Mouse (Mus musculus): ENCODE data around the gene Ckmt1.

- TF ChIP-seq CTCF (IDR thresholded peaks at IDR 0.05; ENCODE audit: insufficient read depth, low read length) (no peak), POLR2A (IDR thresholded peaks at IDR 0.05; ENCODE audit: borderline replicate concordance, extremely low read depth, low read depth, low read length) (no peak)
Observed at GRCm38 (mm10) chr2:121353156-121353555, 4.4 kb upstream of the Ckmt1 start.
